Mouse (Mus musculus) adrenal gland, postnatal 25 days (tissue): Measurements from ENCODE around the gene Fat1. TPM values are rescaled to one million over a fixed set of nuclear protein-coding genes. Genes with fewer than 3 reads are reported as not detected.

Source experiments
- DNase-seq: peaks from one replicate; pipeline ENCODE4 v3.0.0; 2021; ENCODE audit warnings: mixed read lengths
- total RNA-seq: library from RNA; stranded (reverse); gene quantifications from 2 replicates; pipeline ENCODE4 v1.2.3, GENCODE M21; 2021

Gene Fat1
- total RNA-seq, 1 experiment from 2014 or later, result 92.4 TPM

GRCm38 (mm10) chr8:44962572-44963231, 27.5 kb downstream of the Fat1 start:
- no peak for DNase-seq

DNA sequence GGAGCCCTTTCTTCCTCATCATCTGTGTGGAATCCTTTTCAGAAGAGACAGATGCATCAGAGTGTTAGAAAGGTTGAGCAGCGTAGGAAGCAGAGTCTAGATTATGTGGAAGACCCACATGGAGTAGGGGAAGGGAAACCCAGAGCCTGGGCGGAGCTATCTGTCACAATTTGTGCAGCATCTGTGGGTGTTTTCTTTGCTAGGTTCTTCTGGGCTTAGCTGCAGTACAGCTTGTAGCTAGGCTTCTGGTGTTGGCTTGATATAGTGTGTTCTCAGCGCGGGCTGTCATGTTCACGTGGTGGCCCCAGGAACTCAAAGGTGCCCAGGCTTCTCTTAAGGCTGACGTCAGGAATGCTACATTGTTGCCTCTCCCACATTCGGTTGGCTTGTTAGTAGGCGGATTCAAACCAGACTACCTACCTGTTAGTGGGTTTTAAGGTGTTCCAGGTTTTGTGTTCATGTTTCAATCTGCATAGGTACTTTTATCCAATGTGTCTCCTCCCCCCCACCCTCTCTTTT, 32.3 kb downstream of the Fat1 start:
- no peak for DNase-seq

GRCm38 (mm10) chr8:44970093-44970492, 34.8 kb downstream of the Fat1 start:
- no peak for DNase-seq

- DNase-seq, result no peak
These were observed 36.1 kb downstream of the Fat1 start for GRCm38 (mm10) chr8:44971346-44971745.

DNA sequence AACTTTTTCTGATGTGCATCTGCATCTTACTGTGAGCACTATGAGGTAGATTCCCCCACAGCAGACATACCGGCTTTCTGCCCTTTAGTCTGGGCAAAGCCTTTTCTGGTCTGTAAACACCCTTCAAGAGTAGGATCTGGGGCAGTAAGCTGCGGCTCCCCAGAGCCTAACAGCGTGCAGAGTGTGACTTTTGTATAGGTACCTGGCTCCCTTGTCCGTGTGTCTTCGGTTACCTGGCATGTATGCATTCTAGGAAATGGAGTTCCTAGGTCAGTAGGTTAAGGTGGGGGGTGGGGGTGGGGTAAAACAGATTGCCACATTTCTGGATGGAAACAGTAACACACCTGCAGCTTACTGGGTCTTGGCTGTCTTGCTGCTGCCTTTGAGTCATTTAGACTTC, 36.7 kb downstream of the Fat1 start:
- DNase-seq, result no peak

DNA sequence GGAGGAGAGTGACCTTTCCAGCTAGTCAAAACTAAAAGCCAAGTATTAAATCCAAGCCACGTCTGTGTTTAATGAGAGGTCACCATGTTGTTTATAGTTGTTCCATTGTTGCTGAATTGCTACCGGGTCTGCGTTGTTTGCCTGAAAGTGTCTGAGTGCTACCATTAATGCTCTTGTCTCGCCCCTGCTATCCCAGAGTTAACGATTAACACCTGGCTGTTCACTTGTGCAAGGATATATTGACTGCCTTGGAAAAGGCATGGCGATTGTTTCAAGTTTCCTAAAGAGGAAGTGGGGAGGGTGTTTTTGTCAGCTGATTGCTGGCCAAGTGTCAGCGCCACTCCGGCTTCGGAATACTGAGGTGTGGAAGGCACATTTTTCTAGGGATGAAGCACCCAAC, 39.9 kb downstream of the Fat1 start:
- DNase-seq, result no peak

- DNase-seq, result no peak
These were observed 40.4 kb downstream of the Fat1 start for GRCm38 (mm10) chr8:44975654-44976053.

- no peak for DNase-seq
These were observed 43.4 kb downstream of the Fat1 start for GRCm38 (mm10) chr8:44978622-44979021.

DNA sequence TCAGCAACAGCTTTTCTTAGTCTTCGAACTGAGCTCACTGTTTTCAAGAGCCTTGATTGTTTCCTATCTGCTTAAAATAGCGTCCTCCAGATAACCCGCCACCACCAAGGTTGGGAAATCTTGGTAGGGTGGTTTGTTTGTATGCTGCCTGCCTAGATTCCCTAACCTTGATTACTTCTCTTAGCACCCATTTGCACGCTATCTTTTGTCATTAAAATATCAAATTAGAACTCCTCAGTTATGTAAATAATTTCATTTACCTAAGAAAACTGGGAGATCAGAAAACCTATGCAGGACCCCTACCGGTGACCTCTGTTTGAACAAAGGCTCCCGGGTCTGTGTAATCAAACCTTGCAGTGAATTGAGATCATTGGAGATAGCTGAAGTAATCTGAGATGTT, 44.0 kb downstream of the Fat1 start:
- no peak for DNase-seq

- DNase-seq, result no peak
These were observed 44.8 kb downstream of the Fat1 start for GRCm38 (mm10) chr8:44980030-44980429.

- no peak for DNase-seq
These were observed 50.4 kb downstream of the Fat1 start for GRCm38 (mm10) chr8:44985326-44986288.

GRCm38 (mm10) chr8:44991700-44992487, 56.6 kb downstream of the Fat1 start:
- no peak for DNase-seq

GRCm38 (mm10) chr8:44992664-44993063, 57.4 kb downstream of the Fat1 start:
- no peak for DNase-seq

GRCm38 (mm10) chr8:44993376-44993775, 58.1 kb downstream of the Fat1 start:
- no peak for DNase-seq

- no peak for DNase-seq
These were observed 61.2 kb downstream of the Fat1 start for GRCm38 (mm10) chr8:44996493-44996892.

GRCm38 (mm10) chr8:44997321-44997720, 62.1 kb downstream of the Fat1 start:
- DNase-seq, result no peak

DNA sequence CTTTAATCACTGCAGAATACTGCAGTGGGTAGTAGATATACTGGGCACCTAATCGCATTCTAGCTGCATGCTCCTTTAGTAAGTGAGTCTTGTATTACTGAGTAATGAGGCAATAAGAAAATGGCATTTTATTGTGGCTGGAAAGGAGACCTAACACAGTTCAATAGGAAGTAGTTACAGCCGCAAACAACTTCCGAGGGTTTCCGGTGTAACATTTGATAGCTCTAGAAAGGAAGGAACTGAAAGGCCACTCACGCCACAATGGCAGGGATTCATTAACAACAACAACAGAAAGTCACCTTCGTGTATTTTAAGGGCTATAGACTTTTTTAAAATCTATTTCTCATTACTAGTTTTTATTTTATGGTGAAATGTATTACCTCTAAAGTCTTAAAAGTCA, 62.6 kb downstream of the Fat1 start:
- no peak for DNase-seq

DNA sequence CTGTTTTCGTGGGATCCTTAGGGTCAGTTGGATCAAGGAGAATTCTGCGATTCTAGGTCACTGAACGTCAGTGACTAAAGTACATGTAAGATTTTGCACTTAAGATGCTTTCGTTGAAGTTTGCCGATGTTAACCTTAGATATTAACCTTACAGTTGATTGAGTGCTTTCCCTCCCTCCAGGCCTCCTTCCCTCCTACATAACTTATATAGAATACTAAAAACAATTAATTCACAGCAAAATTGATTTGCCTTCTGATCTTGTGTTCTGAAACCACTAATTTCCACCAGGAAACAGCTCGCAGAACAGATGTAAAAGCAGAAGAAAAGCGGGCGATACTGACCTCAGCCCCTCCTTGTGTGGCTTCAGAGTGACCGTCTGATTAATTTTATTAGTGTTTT, 63.0 kb downstream of the Fat1 start:
- DNase-seq, result no peak

DNA sequence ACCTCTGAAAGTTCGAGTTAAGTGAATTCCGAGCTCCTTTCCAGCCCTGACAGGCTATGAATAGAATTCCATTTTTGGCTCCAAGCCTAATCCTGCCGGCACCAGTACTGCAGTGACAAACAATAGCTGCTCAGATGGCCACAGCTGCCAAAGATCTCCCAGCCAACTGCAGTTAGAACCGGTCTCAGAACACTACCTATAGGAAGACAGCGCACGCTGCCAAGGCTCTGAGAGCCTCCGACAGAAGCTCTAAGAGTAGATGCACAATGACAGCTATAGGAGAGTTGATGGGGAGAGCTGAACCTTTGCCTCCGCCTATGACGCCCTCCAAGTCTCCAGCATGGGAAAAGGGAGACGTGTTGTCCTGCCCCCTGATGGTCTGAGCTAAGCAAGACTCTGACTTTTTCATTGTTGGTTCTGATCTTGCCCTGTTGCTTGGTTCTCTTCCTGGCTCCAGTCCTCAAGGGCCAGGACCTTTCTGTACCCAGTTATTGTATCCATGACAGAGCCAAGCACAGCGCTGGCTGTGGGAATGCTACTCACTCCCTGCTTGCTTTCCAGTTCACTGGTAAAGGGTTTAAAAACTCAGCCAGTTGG, 63.5 kb downstream of the Fat1 start:
- DNase-seq, result peak; percentile 47

- no peak for DNase-seq
These were observed 66.4 kb downstream of the Fat1 start for GRCm38 (mm10) chr8:45001577-45002197.

GRCm38 (mm10) chr8:45002686-45003085, 67.4 kb downstream of the Fat1 start:
- no peak for DNase-seq

- DNase-seq, result no peak
These were observed 68.8 kb downstream of the Fat1 start for GRCm38 (mm10) chr8:45004021-45004420.
